ENCODE assay signal across 21 mouse cellular contexts in the genomic region with DNA sequence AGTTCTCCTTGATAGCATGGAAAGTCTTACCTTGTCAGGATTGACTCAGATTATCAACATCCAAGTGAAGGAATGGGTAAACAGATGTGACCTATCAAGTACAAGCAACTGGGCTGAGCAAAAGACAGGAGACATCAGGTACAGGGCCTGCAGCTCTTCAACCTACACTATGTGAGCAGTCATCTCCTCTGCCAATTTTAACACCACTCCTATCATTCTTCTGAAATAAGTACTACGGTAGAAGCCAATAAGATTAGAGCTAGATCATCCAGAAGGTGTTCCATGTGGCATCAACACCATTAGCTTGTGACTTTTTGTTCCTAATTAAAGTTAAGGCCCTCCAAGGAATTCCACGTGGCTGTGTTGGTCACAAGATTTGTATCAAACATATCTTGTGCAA.
DNase-seq lines count a peak whose midpoint lies in the region; ATAC-seq lines count a peak whose summit lies in the region.
"Had no signal": no experiment of that assay in that cellular context is flagged by ENCODE, and none has a peak within 500 bp of the region (broad histone marks: within the 10 kb centered on the region; RNA-seq: fewer than 3 reads in every experiment).

No protein-coding gene starts in this region.

- H3K4me1 ChIP-seq in heart, embryonic 12.5 days (replicated peaks): 0 out of 2 replicates have a peak, but pooled peaks cover 8% of the 10 kb centered on the region
- no peaks in the 10 kb centered on the region for H3K4me1 ChIP-seq in kidney, embryonic 14.5 days (ENCODE audit: control insufficient read depth, insufficient read depth, low read length)
- peaks cover 11% of the 10 kb centered on the region for H3K4me1 ChIP-seq in heart, embryonic 15.5 days (replicated peaks)
- H3K4me1 ChIP-seq: hindbrain, embryonic 10.5 days; intestine, embryonic 15.5 days had no signal

- no peaks in the 10 kb centered on the region for H3K9me3 ChIP-seq in heart, embryonic 12.5 days (replicated peaks)
- H3K9me3 ChIP-seq in kidney, embryonic 14.5 days (ENCODE audit: control insufficient read depth, low read length): no peaks in the 10 kb centered on the region
- H3K9me3 ChIP-seq in heart, embryonic 15.5 days (replicated peaks): no peaks in the 10 kb centered on the region
- H3K9me3 ChIP-seq: embryonic facial prominence, embryonic 13.5 days; hindbrain, embryonic 10.5 days; intestine, embryonic 15.5 days had no signal

- DNase-seq in heart, adult 8-10 months (ENCODE audit: low spot score): peak; percentile 35
- DNase-seq in kidney, postnatal 14 days: no peak
- peak; percentile 36 for DNase-seq in fat pad, adult 2 months (ENCODE audit: extremely low read depth, low read depth, low spot score)
- no peak for DNase-seq in urinary bladder, postnatal 25 days (ENCODE audit: low spot score)
- no peak for DNase-seq in adrenal gland, postnatal 10 days
- DNase-seq: adrenal gland, adult 2 months; adrenal gland, postnatal 36 days; cerebellum, adult 11-12 months; cerebellum, adult 9-10 months; cerebellum, postnatal 36 days; gastrocnemius, adult 2 months; gastrocnemius, postnatal 25 days; kidney, adult 8-10 months had no signal

- no peak overlapping the region for H3K27ac ChIP-seq in heart, embryonic 12.5 days (ENCODE audit: poor library complexity, severe bottlenecking)
- H3K27ac ChIP-seq in kidney, embryonic 14.5 days (ENCODE audit: low read depth, low read length): 0 out of 2 replicates have a peak overlapping the region, but pooled peaks have one; percentile 13
- H3K27ac ChIP-seq in heart, embryonic 15.5 days: peak overlapping the region; percentile 54
- H3K27ac ChIP-seq: embryonic facial prominence, embryonic 13.5 days; gastrocnemius, adult 2 months; hindbrain, embryonic 10.5 days; hindbrain, embryonic 14.5 days; intestine, embryonic 15.5 days had no signal

- H3K27me3 ChIP-seq in heart, embryonic 12.5 days (replicated peaks): no peaks in the 10 kb centered on the region
- no peaks in the 10 kb centered on the region for H3K27me3 ChIP-seq in kidney, embryonic 14.5 days (ENCODE audit: control insufficient read depth, insufficient read depth, low read length)
- H3K27me3 ChIP-seq in heart, embryonic 15.5 days: no peaks in the 10 kb centered on the region
- H3K27me3 ChIP-seq: embryonic facial prominence, embryonic 13.5 days; intestine, embryonic 15.5 days had no signal

- no peak overlapping the region for H3K4me3 ChIP-seq in heart, embryonic 12.5 days
- no peak overlapping the region for H3K4me3 ChIP-seq in kidney, embryonic 14.5 days (ENCODE audit: low read length)
- no peak overlapping the region for H3K4me3 ChIP-seq in heart, embryonic 15.5 days
- H3K4me3 ChIP-seq: embryonic facial prominence, embryonic 13.5 days; gastrocnemius, adult 2 months; hindbrain, embryonic 10.5 days; intestine, embryonic 15.5 days had no signal

- H3K4me2 ChIP-seq in heart, embryonic 12.5 days: no peak overlapping the region
- H3K4me2 ChIP-seq in kidney, embryonic 14.5 days (replicated peaks; ENCODE audit: low read depth, low read length): no peak overlapping the region
- no peak overlapping the region for H3K4me2 ChIP-seq in heart, embryonic 15.5 days
- H3K4me2 ChIP-seq: embryonic facial prominence, embryonic 13.5 days; hindbrain, embryonic 14.5 days; intestine, embryonic 15.5 days had no signal

- 34% methylated on average over 2 of the region's 2 CpGs for WGBS in heart, embryonic 12.5 days
- WGBS in kidney, embryonic 14.5 days: 85% methylated on average over 2 of the region's 2 CpGs
- 32% methylated on average over 2 of the region's 2 CpGs for WGBS in heart, embryonic 15.5 days

- no peak for ATAC-seq in heart, embryonic 12.5 days (ENCODE audit: insufficient number of reproducible peaks, low FRiP score)
- no peak for ATAC-seq in kidney, embryonic 14.5 days (ENCODE audit: low FRiP score, low TSS enrichment)
- peak; percentile 55; the same call in 1 of the 2 replicates for ATAC-seq in heart, embryonic 15.5 days (replicated peaks; ENCODE audit: insufficient number of reproducible peaks, insufficient read depth, low FRiP score, low read depth)
- ATAC-seq: forebrain, embryonic 14.5 days; intestine, embryonic 15.5 days had no signal

- H3K36me3 ChIP-seq in heart, embryonic 12.5 days: no peaks in the 10 kb centered on the region
- H3K36me3 ChIP-seq in kidney, embryonic 14.5 days (ENCODE audit: control insufficient read depth, insufficient read depth, low read length): no peaks in the 10 kb centered on the region
- H3K36me3 ChIP-seq in heart, embryonic 15.5 days: no peaks in the 10 kb centered on the region
- H3K36me3 ChIP-seq: embryonic facial prominence, embryonic 13.5 days; hindbrain, embryonic 10.5 days had no signal

- H3K9ac ChIP-seq in heart, embryonic 12.5 days: no peak overlapping the region
- no peak overlapping the region for H3K9ac ChIP-seq in kidney, embryonic 14.5 days (ENCODE audit: low read depth, low read length)
- no peak overlapping the region for H3K9ac ChIP-seq in heart, embryonic 15.5 days
- H3K9ac ChIP-seq: embryonic facial prominence, embryonic 13.5 days; hindbrain, embryonic 14.5 days; intestine, embryonic 15.5 days had no signal

Comparison
In these comparisons a context has a peak if more than half of its experiments do, and no peak if none do; other contexts are left out.
1. DNase-seq: peak in heart, adult 8-10 months (single experiment) and fat pad, adult 2 months (single experiment); none in kidney, postnatal 14 days (single experiment), urinary bladder, postnatal 25 days (single experiment) and adrenal gland, postnatal 10 days (single experiment).